Mouse (Mus musculus): Measurements from ENCODE around the gene Efhd2. TPM values are rescaled to one million over a fixed set of nuclear protein-coding genes. Genes with fewer than 3 reads are reported as not detected.
A peak's percentile ranks its signal among the peaks of the same experiment; 100 is the strongest.

Efhd2 gene
- polyA plus RNA-seq, 1 experiment from 2014 or later, result 62.0 TPM

- Histone ChIP-seq H3K9ac (no peak overlapping the region), H3K4me2 (no peak overlapping the region), H3K27ac (0 out of 2 replicates have a peak overlapping the region, but pooled peaks have one; percentile 17), H3K9me3 (replicated peaks) (no peaks in the 10 kb centered on the region), H3K36me3 (peaks cover 31% of the 10 kb centered on the region), H3K4me1 (replicated peaks) (peaks cover 6% of the 10 kb centered on the region), H3K4me3 (no peak overlapping the region), H3K27me3 (no peaks in the 10 kb centered on the region)
- WGBS, result 17% methylated on average over 10 of the region's 10 CpGs
- peak; percentile 47; the same call in 1 of the 2 replicates for ATAC-seq (replicated peaks; ENCODE audit: insufficient number of reproducible peaks, insufficient read depth, low FRiP score, low read depth)
These were observed 17.2 kb downstream of the Efhd2 start for GRCm38 (mm10) chr4:141857422-141857930.

GRCm38 (mm10) chr4:141853437-141853836 lies 21.3 kb downstream of the Efhd2 start:
- ATAC-seq (replicated peaks; ENCODE audit: insufficient number of reproducible peaks, insufficient read depth, low FRiP score, low read depth), result no peak
- no peak overlapping the region for H3K4me3 ChIP-seq
- 75% methylated on average over 9 of the region's 9 CpGs for WGBS

GRCm38 (mm10) chr4:141845999-141846398 lies 28.7 kb downstream of the Efhd2 start, which contains the start of gene Ctrc:
Gene Ctrc, minus strand, starts transcription at chr4:141846359.
- no peak within 1 kb of the TSS for H3K4me3 ChIP-seq
- H3K4me1 ChIP-seq (replicated peaks), result no peaks in the 10 kb centered on the region
- no peak within 1 kb of the TSS for H3K27ac ChIP-seq
- H3K36me3 ChIP-seq, result no peaks in the 10 kb centered on the region
- WGBS, result 81% methylated on average over 6 of the region's 6 CpGs
- no peaks in the 10 kb centered on the region for H3K27me3 ChIP-seq
- H3K4me2 ChIP-seq, result no peak within 1 kb of the TSS
- H3K9me3 ChIP-seq (replicated peaks), result no peaks in the 10 kb centered on the region
- no peak within 1 kb of the TSS for H3K9ac ChIP-seq
- ATAC-seq (replicated peaks; ENCODE audit: insufficient number of reproducible peaks, insufficient read depth, low FRiP score, low read depth), result no peak

More at GRCm38 (mm10) chr4:141853437-141853836, 21.3 kb downstream of the Efhd2 start:
- H3K36me3 ChIP-seq, result no peaks in the 10 kb centered on the region; the same call in 1 of the 2 replicates
- H3K27ac ChIP-seq, result no peak overlapping the region
- H3K9me3 ChIP-seq (replicated peaks), result no peaks in the 10 kb centered on the region
- H3K4me2 ChIP-seq, result no peak overlapping the region
- H3K9ac ChIP-seq, result no peak overlapping the region
- H3K27me3 ChIP-seq, result no peaks in the 10 kb centered on the region
- peaks cover 6% of the 10 kb centered on the region for H3K4me1 ChIP-seq (replicated peaks)

GRCm38 (mm10) chr4:141834536-141835095 lies 40.1 kb downstream of the Efhd2 start:
- H3K9me3 ChIP-seq (replicated peaks), result no peaks in the 10 kb centered on the region
- H3K9ac ChIP-seq, result no peak overlapping the region
- H3K4me1 ChIP-seq (replicated peaks), result no peaks in the 10 kb centered on the region
- no peak for ATAC-seq (replicated peaks; ENCODE audit: insufficient number of reproducible peaks, insufficient read depth, low FRiP score, low read depth)
- H3K27ac ChIP-seq, result no peak overlapping the region
- no peak overlapping the region for H3K4me2 ChIP-seq
- H3K4me3 ChIP-seq, result no peak overlapping the region
- 44% methylated on average over 5 of the region's 5 CpGs for WGBS
- no peaks in the 10 kb centered on the region for H3K27me3 ChIP-seq
- H3K36me3 ChIP-seq, result no peaks in the 10 kb centered on the region

- Histone ChIP-seq H3K27ac (no peak overlapping the region), H3K9me3 (replicated peaks) (no peaks in the 10 kb centered on the region), H3K4me1 (replicated peaks) (no peaks in the 10 kb centered on the region), H3K27me3 (no peaks in the 10 kb centered on the region), H3K4me2 (no peak overlapping the region), H3K9ac (no peak overlapping the region), H3K4me3 (no peak overlapping the region), H3K36me3 (no peaks in the 10 kb centered on the region)
- no peak for ATAC-seq (replicated peaks; ENCODE audit: insufficient number of reproducible peaks, insufficient read depth, low FRiP score, low read depth)
- 48% methylated on average over 1 of the region's 1 CpGs for WGBS
These were observed 40.8 kb downstream of the Efhd2 start for GRCm38 (mm10) chr4:141833911-141834310.

GRCm38 (mm10) chr4:141831361-141831760 lies 43.4 kb downstream of the Efhd2 start:
- H3K27me3 ChIP-seq, result no peaks in the 10 kb centered on the region
- H3K4me2 ChIP-seq, result no peak overlapping the region
- H3K4me3 ChIP-seq, result no peak overlapping the region
- no peaks in the 10 kb centered on the region for H3K9me3 ChIP-seq (replicated peaks)
- no peak for ATAC-seq (replicated peaks; ENCODE audit: insufficient number of reproducible peaks, insufficient read depth, low FRiP score, low read depth)
- no peak overlapping the region for H3K27ac ChIP-seq
- H3K4me1 ChIP-seq (replicated peaks), result peaks cover 10% of the 10 kb centered on the region
- H3K9ac ChIP-seq, result no peak overlapping the region
- H3K36me3 ChIP-seq, result no peaks in the 10 kb centered on the region
- 70% methylated on average over 7 of the region's 7 CpGs for WGBS

GRCm38 (mm10) chr4:141830381-141830780 lies 44.3 kb downstream of the Efhd2 start:
- WGBS, result 59% methylated on average over 11 of the region's 11 CpGs
- ATAC-seq (replicated peaks; ENCODE audit: insufficient number of reproducible peaks, insufficient read depth, low FRiP score, low read depth), result no peak
- no peak overlapping the region for H3K4me2 ChIP-seq

GRCm38 (mm10) chr4:141828177-141828576 lies 46.5 kb downstream of the Efhd2 start:
- no peaks in the 10 kb centered on the region for H3K36me3 ChIP-seq
- 34% methylated on average over 4 of the region's 4 CpGs for WGBS
- no peak overlapping the region for H3K4me3 ChIP-seq
- H3K9me3 ChIP-seq (replicated peaks), result no peaks in the 10 kb centered on the region
- no peak overlapping the region for H3K9ac ChIP-seq
- H3K27me3 ChIP-seq, result no peaks in the 10 kb centered on the region
- H3K4me1 ChIP-seq (replicated peaks), result peaks cover 10% of the 10 kb centered on the region
- 0 out of 2 replicates have a peak, but pooled peaks have one; percentile 18 for ATAC-seq (replicated peaks; ENCODE audit: insufficient number of reproducible peaks, insufficient read depth, low FRiP score, low read depth)
- peak overlapping the region; percentile 40; the same call in 1 of the 2 replicates for H3K27ac ChIP-seq
- H3K4me2 ChIP-seq, result no peak overlapping the region

More at GRCm38 (mm10) chr4:141830381-141830780, 44.3 kb downstream of the Efhd2 start:
- H3K27me3 ChIP-seq, result no peaks in the 10 kb centered on the region
- no peak overlapping the region for H3K9ac ChIP-seq
- no peaks in the 10 kb centered on the region for H3K36me3 ChIP-seq
- H3K9me3 ChIP-seq (replicated peaks), result no peaks in the 10 kb centered on the region
- peaks cover 10% of the 10 kb centered on the region for H3K4me1 ChIP-seq (replicated peaks)
- no peak overlapping the region for H3K4me3 ChIP-seq
- no peak overlapping the region for H3K27ac ChIP-seq

GRCm38 (mm10) chr4:141827401-141827800 lies 47.3 kb downstream of the Efhd2 start:
- WGBS, result 79% methylated on average over 2 of the region's 2 CpGs
- Histone ChIP-seq H3K4me2 (no peak overlapping the region), H3K9me3 (replicated peaks) (no peaks in the 10 kb centered on the region), H3K36me3 (no peaks in the 10 kb centered on the region), H3K4me1 (replicated peaks) (peaks cover 10% of the 10 kb centered on the region), H3K4me3 (no peak overlapping the region), H3K9ac (no peak overlapping the region), H3K27ac (no peak overlapping the region), H3K27me3 (no peaks in the 10 kb centered on the region)
- ATAC-seq (replicated peaks; ENCODE audit: insufficient number of reproducible peaks, insufficient read depth, low FRiP score, low read depth), result no peak

GRCm38 (mm10) chr4:141826060-141826459 lies 48.7 kb downstream of the Efhd2 start, which contains the start of gene Cela2a:
Gene Cela2a, minus strand, starts transcription at chr4:141826160.
- no peaks in the 10 kb centered on the region for H3K9me3 ChIP-seq (replicated peaks)
- H3K4me2 ChIP-seq, result no peak within 1 kb of the TSS
- WGBS, result 52% methylated on average over 5 of the region's 5 CpGs
- no peak within 1 kb of the TSS for H3K4me3 ChIP-seq
- H3K27me3 ChIP-seq, result no peaks in the 10 kb centered on the region
- H3K4me1 ChIP-seq (replicated peaks), result peaks cover 16% of the 10 kb centered on the region
- ATAC-seq (replicated peaks; ENCODE audit: insufficient number of reproducible peaks, insufficient read depth, low FRiP score, low read depth), result no peak
- H3K36me3 ChIP-seq, result no peaks in the 10 kb centered on the region
- no peak within 1 kb of the TSS for H3K9ac ChIP-seq
- no peak within 1 kb of the TSS for H3K27ac ChIP-seq

GRCm38 (mm10) chr4:141822979-141823378 lies 51.7 kb downstream of the Efhd2 start:
- no peaks in the 10 kb centered on the region for H3K27me3 ChIP-seq
- WGBS, result 47% methylated on average over 3 of the region's 3 CpGs
- H3K36me3 ChIP-seq, result no peaks in the 10 kb centered on the region
- no peaks in the 10 kb centered on the region for H3K9me3 ChIP-seq (replicated peaks)
- H3K4me1 ChIP-seq (replicated peaks), result peaks cover 12% of the 10 kb centered on the region
- no peak overlapping the region for H3K4me2 ChIP-seq
- H3K4me3 ChIP-seq, result no peak overlapping the region
- H3K27ac ChIP-seq, result no peak overlapping the region
- ATAC-seq (replicated peaks; ENCODE audit: insufficient number of reproducible peaks, insufficient read depth, low FRiP score, low read depth), result no peak
- no peak overlapping the region for H3K9ac ChIP-seq

GRCm38 (mm10) chr4:141822089-141822488 lies 52.6 kb downstream of the Efhd2 start:
- ATAC-seq (replicated peaks; ENCODE audit: insufficient number of reproducible peaks, insufficient read depth, low FRiP score, low read depth), result no peak
- WGBS, result 73% methylated on average over 10 of the region's 10 CpGs

More at GRCm38 (mm10) chr4:141822089-141822488, 52.6 kb downstream of the Efhd2 start:
- Histone ChIP-seq H3K4me3 (no peak overlapping the region), H3K27ac (no peak overlapping the region), H3K36me3 (no peaks in the 10 kb centered on the region), H3K4me2 (no peak overlapping the region), H3K4me1 (replicated peaks) (peaks cover 8% of the 10 kb centered on the region; the same call in 1 of the 2 replicates), H3K9me3 (replicated peaks) (no peaks in the 10 kb centered on the region), H3K27me3 (no peaks in the 10 kb centered on the region), H3K9ac (no peak overlapping the region)

All from heart, embryonic 15.5 days (tissue).